Mouse (Mus musculus): ENCODE results near the gene Frrs1l.

DNA sequence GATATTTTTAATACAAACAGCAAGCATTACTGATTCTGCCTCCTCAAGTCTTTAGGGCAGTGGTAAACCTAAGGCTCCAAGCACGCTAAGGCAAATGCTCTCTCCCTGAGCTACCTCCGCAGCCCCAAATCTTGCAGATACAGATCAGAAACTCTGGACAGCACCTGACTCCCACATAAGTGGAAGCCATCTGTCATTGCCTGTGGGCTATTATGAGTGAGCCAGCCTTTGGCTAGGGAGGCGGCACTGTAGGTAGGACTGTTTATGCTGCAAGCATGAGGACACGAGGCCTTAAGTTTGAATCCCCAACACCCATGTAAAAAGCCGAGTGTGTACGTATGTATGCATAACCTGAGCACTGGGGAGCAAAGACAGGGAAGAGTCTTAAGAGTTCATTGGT, 26.5 kb downstream of the Frrs1l start:
- TF ChIP-seq CTCF (IDR thresholded peaks at IDR 0.05; ENCODE audit: low read depth, low read length) (no peak), POLR2A (IDR thresholded peaks at IDR 0.05; ENCODE audit: borderline replicate concordance, low read depth, low read length) (no peak)
